Mouse (Mus musculus) cerebellum, postnatal 14 days (tissue): Measurements from ENCODE around the gene 4931440F15Rik.
A peak's percentile ranks its signal among the peaks of the same experiment; 100 is the strongest.

Experiments used
- DNase-seq, 2 experiments: peaks; one replicate each; pipeline ENCODE4 v3.0.0; 2021; ENCODE audit warnings: mixed read lengths in 2 of 2

Gene 4931440F15Rik

DNA sequence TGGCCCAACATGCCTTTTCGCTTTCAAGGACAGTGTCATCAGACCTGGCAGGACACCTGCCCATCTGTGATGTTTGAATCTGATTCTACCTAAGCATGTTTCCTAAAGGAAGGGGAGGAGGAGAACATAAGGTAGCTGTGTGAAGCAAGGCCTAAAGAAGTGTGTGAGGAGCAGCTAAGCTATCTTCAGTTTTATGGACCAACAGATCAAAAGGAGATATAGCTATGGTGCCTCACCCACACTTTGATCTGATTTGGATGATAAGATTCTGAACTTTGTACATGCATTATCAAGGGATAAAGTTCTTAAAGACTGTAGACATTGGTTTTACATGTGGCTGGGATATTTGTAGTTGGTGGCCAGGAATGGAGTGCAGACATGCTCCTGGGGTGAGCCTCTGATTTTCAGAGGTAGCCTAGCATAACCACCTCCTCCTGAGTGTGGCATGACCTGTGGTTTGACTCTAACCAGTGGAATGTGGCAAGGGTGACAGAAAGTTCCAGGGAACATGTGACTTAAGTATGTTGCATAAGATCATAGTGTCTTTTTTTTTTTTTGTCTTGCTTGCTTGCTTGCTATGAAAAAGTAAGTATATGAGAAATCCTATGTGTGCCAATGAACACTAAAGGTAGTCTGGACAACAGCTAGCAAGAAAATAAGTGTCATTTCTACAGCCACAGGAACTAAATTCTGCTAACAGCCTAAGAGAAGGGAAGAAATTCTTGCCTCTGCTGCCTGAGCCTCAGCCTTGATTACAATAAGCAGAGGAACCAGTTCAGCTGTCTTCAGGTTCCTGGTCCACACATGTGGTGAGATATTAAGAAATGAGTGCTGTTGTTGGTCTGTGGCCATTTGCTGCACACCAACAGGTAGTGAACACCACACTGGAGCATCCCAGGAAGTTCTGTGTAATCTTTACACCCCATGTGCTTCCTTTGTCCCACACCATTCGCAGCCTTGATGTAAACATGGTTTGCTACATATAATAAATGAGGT is 23.7 kb downstream of the 4931440F15Rik start:
- no peak for DNase-seq

DNA sequence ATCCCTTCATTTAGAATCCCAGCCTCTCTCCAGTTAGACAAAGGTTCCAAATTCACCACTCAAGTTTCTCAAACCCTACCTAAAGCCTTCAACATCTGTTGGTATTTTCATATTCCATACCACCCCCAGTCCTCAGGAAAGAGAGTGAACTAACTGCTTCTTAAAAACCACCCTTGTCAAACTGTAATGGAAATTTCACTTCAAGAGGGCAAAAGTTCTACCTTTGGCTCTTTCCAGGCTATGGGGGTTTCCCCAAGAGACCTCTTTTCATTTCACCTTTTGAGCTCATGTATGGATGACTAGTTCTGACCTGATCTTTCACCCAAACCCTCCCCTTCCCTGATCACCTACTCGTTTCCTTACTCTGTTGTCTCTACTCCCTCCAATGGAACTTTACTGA is 25.6 kb downstream of the 4931440F15Rik start:
- no peak for DNase-seq

DNA sequence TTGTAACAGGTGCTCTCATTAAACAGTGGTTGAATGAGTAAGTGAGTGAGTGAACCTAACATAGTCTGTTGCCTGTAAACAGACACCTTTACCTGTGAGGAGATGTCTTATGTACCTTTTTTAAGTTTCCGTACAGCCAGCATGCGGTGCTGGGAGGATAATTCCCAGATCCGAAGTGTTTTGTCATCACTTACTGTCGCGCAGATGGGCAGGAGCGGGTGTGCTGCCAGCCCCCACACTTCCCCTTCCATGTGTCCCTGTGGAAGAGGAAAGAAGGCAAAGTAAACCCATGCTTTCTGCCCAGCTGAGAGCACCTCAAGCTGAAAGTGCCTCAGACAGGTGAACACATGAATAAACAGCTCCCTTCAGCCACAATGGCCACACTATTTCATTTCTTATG is 30.4 kb downstream of the 4931440F15Rik start:
- no peak for DNase-seq

DNA sequence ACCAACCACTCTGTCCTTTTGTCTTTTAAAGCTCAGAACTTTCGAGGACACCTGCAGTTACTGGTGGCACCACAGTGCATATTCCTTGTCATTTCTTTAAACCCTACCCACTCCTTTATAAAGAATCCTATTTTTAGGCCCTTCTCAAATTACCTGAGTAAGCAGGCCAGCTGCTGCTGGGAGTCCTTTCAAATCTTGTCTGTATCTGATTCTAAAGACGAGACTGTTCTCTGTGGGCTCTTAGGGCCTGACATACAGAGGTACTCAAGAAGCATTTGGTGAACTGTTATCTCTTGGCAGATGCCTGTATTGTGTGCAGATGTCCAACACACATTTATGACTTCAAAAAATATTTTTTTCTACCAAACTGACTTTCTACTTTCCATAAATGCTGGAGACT is 31.0 kb downstream of the 4931440F15Rik start:
- no peak for DNase-seq

DNA sequence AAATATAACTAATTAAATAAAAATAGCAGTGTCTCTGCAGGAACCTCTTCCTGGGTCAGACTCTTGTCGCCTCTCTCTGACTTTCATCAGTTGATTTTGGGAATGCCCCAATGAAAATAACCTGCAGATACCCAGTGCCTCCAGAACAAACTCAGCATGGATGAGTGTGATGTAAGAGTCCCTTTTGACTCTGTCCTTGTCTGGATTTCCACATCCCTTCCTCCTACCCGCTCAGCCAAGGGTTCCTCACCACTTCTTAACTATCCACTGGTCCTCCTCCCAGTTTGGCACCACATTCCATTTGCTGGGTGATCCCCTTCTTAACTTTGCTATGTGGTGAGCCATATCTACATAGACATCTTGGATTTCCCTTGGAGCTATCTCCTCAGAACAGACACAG is 34.7 kb downstream of the 4931440F15Rik start:
- DNase-seq: no peak

DNA sequence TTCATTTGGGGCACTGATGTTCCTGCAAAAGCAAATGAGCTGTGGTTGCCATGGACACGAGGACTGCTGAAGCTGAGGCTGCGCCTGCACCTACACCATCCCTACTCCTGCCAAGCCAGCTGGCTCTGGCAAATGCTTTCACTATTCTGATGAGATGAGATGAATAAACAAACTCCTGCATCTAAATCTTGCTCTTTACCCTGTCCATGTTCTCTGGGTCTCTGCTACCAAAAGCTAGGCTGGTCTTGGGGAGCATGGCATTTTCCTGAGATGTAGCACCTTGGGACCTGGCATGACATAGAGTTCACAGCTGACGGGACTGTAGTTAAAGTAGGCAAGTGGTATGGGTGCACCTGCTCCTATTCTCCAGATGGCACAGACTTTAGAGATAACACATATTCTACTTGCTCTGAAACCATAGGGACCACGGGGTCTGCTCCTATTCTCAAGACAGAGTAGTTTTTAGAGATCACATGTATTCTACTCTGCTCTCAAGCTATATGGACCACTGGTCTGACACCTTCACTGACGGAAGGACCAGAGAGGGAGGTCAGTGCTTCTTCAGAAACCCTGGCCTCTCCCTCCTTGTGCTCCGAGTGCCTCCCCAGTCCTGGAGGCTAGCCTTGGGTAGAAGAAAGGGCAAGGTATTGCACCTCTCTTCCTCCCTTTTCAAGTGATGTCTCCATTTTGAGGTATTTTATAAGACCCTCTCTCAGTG is 36.4 kb downstream of the 4931440F15Rik start:
- DNase-seq: peak; percentile 54 to 60

DNA sequence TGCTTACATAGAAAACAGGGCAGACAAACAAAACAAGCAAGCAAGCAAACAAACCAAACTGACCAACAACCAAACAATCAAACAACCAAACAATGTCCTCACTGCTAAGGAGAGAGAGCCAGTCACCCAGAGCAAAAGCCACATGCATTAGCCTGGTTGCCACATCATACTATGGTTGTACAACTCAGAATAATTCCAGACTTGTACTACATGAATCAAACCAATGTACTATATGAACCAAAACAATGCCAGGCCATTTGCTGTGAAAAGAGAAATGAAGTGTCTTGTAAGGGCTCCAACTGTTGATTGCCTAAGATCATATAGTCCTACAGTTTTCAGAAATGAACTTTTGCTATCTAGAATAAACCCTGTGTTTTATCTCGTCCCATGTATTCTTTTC is 37.0 kb downstream of the 4931440F15Rik start:
- DNase-seq: no peak

DNA sequence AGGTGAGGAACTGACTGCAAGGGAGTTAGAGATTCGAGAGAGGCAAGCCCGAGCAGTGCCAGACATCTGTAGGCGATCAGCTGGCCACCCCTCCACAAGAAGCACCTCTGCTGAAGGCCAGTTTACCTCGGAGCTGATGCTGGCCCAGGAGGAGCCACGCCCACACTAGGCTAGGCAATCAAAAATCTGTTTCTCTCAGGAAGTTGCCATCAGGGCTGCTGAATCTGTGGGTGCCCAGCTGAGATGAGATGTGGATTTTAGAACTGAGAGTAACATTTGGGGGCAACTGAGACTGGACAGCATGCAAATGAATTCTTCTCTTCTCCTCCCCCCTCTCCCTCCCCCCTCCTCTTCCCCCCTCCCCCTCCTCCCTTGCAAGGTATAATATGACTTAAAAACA is 38.0 kb downstream of the 4931440F15Rik start:
- DNase-seq: no peak

DNA sequence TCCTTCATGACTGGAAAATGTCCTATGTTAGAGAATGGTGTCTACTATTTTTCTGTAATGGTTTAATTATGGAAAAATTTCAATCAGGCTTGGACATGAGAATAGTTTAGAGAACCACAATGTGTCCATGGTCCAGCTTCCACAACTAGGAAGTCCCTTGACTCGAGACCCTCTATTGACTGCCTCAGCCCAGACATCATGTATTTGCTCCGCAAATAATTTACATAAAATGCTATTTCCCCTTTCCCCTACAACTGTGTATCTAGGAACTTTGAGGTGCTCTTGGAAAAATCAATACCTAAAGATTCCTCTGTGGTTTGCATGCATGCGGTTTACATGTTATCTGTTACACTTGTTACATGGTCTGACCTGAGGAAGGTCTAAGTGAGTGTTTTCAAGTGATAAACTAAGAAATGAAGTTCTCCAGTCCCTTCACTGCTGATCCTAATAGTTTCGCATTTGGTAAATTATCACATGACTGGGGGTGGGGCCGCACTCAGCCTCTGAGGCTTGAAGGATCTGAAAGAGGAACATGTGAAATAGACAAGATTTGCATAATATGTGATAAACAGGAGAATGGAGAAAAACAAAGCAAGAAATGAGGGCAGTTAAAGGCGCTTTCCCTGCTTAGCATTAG is 38.8 kb downstream of the 4931440F15Rik start:
- no peak for DNase-seq

DNA sequence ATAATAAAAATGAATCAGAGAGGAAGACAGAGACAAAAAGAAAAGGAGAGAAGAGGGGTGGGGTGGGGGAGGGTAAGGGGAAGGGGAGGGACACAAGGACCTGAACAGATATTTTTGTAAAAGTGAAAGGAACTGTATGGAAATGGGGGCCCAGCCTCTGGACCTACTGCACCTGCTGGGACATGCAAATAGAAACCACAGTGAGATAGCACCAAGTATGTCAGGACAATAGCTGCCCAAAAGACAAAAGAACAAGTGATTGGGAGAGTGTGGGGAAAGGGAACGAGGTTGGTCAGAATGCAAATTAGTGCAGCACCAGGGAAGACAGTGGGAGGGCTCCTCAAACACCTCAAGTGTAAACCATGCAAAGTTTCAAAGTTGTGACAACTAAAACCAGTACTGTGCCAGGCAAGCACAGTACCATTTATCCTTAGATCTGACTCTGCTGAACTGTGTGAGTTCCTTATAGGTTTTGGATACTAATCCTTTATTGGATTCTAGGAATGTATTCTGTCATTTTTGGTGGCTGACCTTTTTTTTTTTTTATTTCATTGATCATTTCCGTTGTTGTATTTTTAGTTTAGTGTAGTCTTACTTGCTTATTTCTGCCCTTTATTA is 46.0 kb downstream of the 4931440F15Rik start:
- DNase-seq: no peak

DNA sequence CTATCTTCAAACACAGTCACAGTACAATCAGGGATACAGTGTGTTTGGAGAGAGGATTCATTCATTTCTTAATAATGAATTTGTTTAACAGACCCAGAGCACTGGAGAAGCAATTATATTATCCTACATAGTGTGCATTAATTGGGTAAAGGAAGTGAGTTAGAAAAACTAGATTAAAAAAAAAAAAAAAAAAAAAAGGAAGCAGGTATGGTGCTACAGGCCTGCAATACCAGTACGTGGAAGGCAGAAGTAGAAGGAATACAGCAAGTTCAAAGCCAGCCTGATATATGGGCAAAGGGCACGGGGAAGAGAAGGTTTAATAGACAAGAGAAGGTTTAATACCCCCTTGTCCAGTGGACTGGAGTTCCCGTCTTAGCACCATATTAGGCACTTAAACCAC is 46.5 kb downstream of the 4931440F15Rik start:
- no peak for DNase-seq

DNA sequence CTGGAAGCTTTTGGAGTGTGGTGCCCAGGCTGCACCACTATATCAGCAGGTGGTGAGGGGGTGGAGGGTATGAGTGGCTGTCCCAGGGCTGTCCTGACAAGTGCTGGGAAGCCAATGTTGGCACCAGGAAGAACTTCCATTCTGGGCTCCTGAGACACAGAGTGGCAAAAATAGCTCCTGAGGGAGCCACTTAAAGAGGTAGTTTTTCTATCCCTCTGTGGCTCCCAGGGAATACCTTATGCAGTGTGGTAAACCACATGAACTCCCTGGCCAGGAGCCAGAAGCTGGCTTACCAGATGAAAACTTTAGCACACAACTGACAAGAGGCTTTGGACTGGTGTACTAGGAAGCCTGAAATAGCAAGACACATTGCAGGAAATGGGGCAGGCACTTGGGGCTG is 47.5 kb downstream of the 4931440F15Rik start:
- DNase-seq: no peak

DNA sequence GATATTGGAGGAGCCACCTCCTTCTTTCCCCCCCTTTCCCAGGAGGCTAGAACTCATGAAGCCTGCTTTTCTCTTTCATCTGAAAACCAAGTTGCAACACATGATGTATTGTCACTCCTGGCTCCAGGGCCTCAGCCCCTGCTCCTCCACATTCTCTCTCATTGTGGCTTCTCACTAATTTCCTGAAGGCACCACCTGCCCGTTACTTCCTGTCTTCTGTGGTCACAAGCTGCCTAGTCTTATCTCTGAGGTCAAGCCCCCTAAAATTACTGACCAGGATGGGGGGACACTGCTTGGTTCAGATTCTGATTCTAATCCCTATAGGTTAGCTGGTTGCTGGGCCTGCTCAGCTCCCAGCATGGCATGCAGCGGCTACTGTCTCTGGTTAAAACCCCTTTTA is 50.7 kb downstream of the 4931440F15Rik start:
- no peak for DNase-seq

DNA sequence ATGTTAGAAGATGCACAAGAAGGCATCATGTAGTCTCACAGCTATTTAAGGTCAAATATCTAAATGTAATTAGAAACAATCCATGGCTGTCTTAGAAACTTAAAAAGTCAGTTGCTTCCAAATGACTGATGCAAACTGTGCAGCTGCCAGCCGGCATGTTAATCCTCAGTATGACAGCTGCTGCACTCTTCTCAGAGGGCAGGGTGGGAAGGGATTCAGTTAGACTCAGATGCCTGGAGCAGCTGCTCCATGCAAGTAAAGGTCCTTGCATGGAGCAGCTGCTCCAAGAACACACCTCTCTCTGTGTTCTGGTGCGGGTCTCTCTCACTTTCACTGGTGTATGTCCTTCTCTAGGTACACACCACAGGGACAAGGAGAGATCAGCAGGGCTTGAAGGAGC is 51.2 kb downstream of the 4931440F15Rik start:
- DNase-seq: peak in 1 of 2 experiments; percentile 20
